ENCODE assay signal across 8 mouse cellular contexts in genomic region chr12:32104451-32104862, GRCm38 (mm10). TPM values are rescaled to one million over a fixed set of nuclear protein-coding genes. Genes with fewer than 3 reads are reported as not detected.
DNase-seq lines count a peak whose midpoint lies in the region; ATAC-seq lines count a peak whose summit lies in the region.

No protein-coding gene starts in this region.

- peak; percentile 81 for DNase-seq in ovary, adult 18-20 months (ENCODE audit: low spot score)
- DNase-seq in ovary, postnatal 10 days (ENCODE audit: low spot score) = no peak
- DNase-seq in layer of hippocampus, postnatal 10 days (ENCODE audit: low spot score in 2 of 2) = no peak
- no peak for DNase-seq in layer of hippocampus, adult 8-10 months (ENCODE audit: low spot score in 2 of 2)
- DNase-seq in right cerebral cortex, postnatal 14 days = no peak

- peaks cover 98% of the 10 kb centered on the region for H3K36me3 ChIP-seq in erythroblast, embryonic 14.5 days (ENCODE audit: control insufficient read depth)
- no peaks in the 10 kb centered on the region for H3K36me3 ChIP-seq in intestine, embryonic 16.5 days (ENCODE audit: control insufficient read depth, insufficient read depth, low read length)
- H3K36me3 ChIP-seq in stomach, embryonic 16.5 days (ENCODE audit: control insufficient read depth, insufficient read depth, low read length) = no peaks in the 10 kb centered on the region

- WGBS in intestine, embryonic 16.5 days = 62% methylated on average over 6 of the region's 6 CpGs
- WGBS in stomach, embryonic 16.5 days = 74% methylated on average over 6 of the region's 6 CpGs

- no peak overlapping the region for H3K4me2 ChIP-seq in intestine, embryonic 16.5 days (ENCODE audit: low read depth, low read length)
- no peak overlapping the region for H3K4me2 ChIP-seq in stomach, embryonic 16.5 days (ENCODE audit: low read depth, low read length)

- peaks cover 95% of the 10 kb centered on the region for H3K4me1 ChIP-seq in erythroblast, embryonic 14.5 days (ENCODE audit: control insufficient read depth)
- H3K4me1 ChIP-seq in intestine, embryonic 16.5 days (ENCODE audit: control insufficient read depth, insufficient read depth, low read length) = no peaks in the 10 kb centered on the region
- H3K4me1 ChIP-seq in stomach, embryonic 16.5 days (ENCODE audit: control insufficient read depth, insufficient read depth, low read length) = no peaks in the 10 kb centered on the region

- H3K27ac ChIP-seq in intestine, embryonic 16.5 days (ENCODE audit: low read length) = no peak overlapping the region
- no peak overlapping the region for H3K27ac ChIP-seq in stomach, embryonic 16.5 days (ENCODE audit: low read length)

- H3K9me3 ChIP-seq in erythroblast, embryonic 14.5 days (ENCODE audit: control insufficient read depth, low read length) = no peaks in the 10 kb centered on the region
- H3K9me3 ChIP-seq in intestine, embryonic 16.5 days (ENCODE audit: control insufficient read depth, low read length) = no peaks in the 10 kb centered on the region
- no peaks in the 10 kb centered on the region for H3K9me3 ChIP-seq in stomach, embryonic 16.5 days (replicated peaks; ENCODE audit: control insufficient read depth, low read length)

- peak; percentile 98 for ATAC-seq in intestine, embryonic 16.5 days
- ATAC-seq in stomach, embryonic 16.5 days (ENCODE audit: insufficient read depth, low FRiP score) = peak; percentile 79

- H3K27me3 ChIP-seq in erythroblast, embryonic 14.5 days (ENCODE audit: control insufficient read depth) = no peaks in the 10 kb centered on the region
- H3K27me3 ChIP-seq in intestine, embryonic 16.5 days (replicated peaks; ENCODE audit: control insufficient read depth, insufficient read depth, low read length) = no peaks in the 10 kb centered on the region
- no peaks in the 10 kb centered on the region for H3K27me3 ChIP-seq in stomach, embryonic 16.5 days (ENCODE audit: control insufficient read depth, insufficient read depth, low read length)

- H3K9ac ChIP-seq in intestine, embryonic 16.5 days (ENCODE audit: low read depth, low read length) = no peak overlapping the region
- no peak overlapping the region for H3K9ac ChIP-seq in stomach, embryonic 16.5 days (ENCODE audit: low read length)

- H3K4me3 ChIP-seq in erythroblast, embryonic 14.5 days (replicated peaks) = peak overlapping the region; percentile 45
- H3K4me3 ChIP-seq in intestine, embryonic 16.5 days (ENCODE audit: low read length) = no peak overlapping the region
- no peak overlapping the region for H3K4me3 ChIP-seq in stomach, embryonic 16.5 days (replicated peaks; ENCODE audit: low read length)

RNA-seq across cellular contexts. Expression of gene Prkar2b, which starts 43.4 kb away (rescaled TPM):
- polyA plus RNA-seq in erythroblast, embryonic 14.5 days (2012) = 6.7 and 10.7 TPM in 2 replicates
- polyA plus RNA-seq in intestine, embryonic 16.5 days (2015; fragmentation: Nextera tagmentation; extraction: Ambion mirVana) = 11.5 and 12.7 TPM in 2 replicates
- polyA plus RNA-seq in stomach, embryonic 16.5 days (2015; fragmentation: Nextera tagmentation; extraction: Ambion mirVana) = 19.5 and 22.6 TPM in 2 replicates
- total RNA-seq in layer of hippocampus, postnatal 10 days (2021) = 10 to 100 TPM; 68.3 to 73.3 TPM
- 10 to 100 TPM; 29.5 to 35.0 (median 31.3) TPM for total RNA-seq in layer of hippocampus, adult 8-10 months (2022)
